Mouse (Mus musculus) lung, embryonic 15.5 days (tissue): ENCODE data around the gene Ttc23l. TPM values are rescaled to one million over a fixed set of nuclear protein-coding genes. Genes with fewer than 3 reads are reported as not detected.

Experiments used
- ATAC-seq: fragments of 200-750 bp; cut with Nextera tagmentation; 2 replicates; pipeline ENCODE4 v1.8.0; 2017; ENCODE audit warnings: moderate number of reproducible peaks, borderline replicate concordance; ENCODE audit not compliant: low FRiP score, low TSS enrichment; ENCODE audit errors: extremely low read depth
- H3K27ac ChIP-seq: fragments of 300-500 bp; sonication (generic); 2 replicates; pipeline ENCODE4 v1.5.1; 2015; ENCODE audit warnings: moderate library complexity, mild to moderate bottlenecking, inconsistent platforms
- H3K27me3 ChIP-seq: fragments of 300-500 bp; sonication (generic); 2 replicates; pipeline ENCODE4 v1.6.1; 2015; ENCODE audit warnings: inconsistent platforms
- H3K36me3 ChIP-seq: fragments of 300-500 bp; sonication (generic); 2 replicates; pipeline ENCODE4 v1.6.1; 2015; ENCODE audit warnings: inconsistent platforms
- H3K4me1 ChIP-seq: fragments of 300-500 bp; sonication (generic); 2 replicates; pipeline ENCODE4 v1.6.1; 2015; ENCODE audit warnings: inconsistent platforms
- H3K4me2 ChIP-seq: fragments of 300-500 bp; sonication (generic); 2 replicates; pipeline ENCODE4 v1.6.1; 2015; ENCODE audit warnings: inconsistent platforms, mild to moderate bottlenecking, moderate library complexity
- H3K4me3 ChIP-seq: fragments of 300-500 bp; sonication (generic); 2 replicates; pipeline ENCODE4 v1.5.1; 2015; ENCODE audit warnings: mild to moderate bottlenecking, inconsistent platforms
- H3K9ac ChIP-seq: fragments of 300-500 bp; sonication (generic); 2 replicates; pipeline ENCODE4 v1.6.1; 2015; ENCODE audit warnings: inconsistent platforms
- H3K9me3 ChIP-seq: fragments of 300-500 bp; sonication (generic); 2 replicates; pipeline ENCODE4 v1.6.1; 2016; ENCODE audit warnings: inconsistent platforms
- WGBS: fragments of 180-500 bp; shearing (Covaris S2); methylation state at CpG from one replicate; pipeline ENCODE4 v1.1.7; 2015; 5-methylcytosine and 5-hydroxymethylcytosine counted together
- polyA plus RNA-seq: library from polyadenylated mRNA; unstranded; fragments of >200 nt; fragmentation: Nextera tagmentation; extraction: Ambion mirVana; gene quantifications from 2 replicates; pipeline ENCODE4 v1.2.1, GENCODE M21; 2015

Ttc23l gene
- polyA plus RNA-seq, 1 experiment from 2014 or later, result not detected

DNA sequence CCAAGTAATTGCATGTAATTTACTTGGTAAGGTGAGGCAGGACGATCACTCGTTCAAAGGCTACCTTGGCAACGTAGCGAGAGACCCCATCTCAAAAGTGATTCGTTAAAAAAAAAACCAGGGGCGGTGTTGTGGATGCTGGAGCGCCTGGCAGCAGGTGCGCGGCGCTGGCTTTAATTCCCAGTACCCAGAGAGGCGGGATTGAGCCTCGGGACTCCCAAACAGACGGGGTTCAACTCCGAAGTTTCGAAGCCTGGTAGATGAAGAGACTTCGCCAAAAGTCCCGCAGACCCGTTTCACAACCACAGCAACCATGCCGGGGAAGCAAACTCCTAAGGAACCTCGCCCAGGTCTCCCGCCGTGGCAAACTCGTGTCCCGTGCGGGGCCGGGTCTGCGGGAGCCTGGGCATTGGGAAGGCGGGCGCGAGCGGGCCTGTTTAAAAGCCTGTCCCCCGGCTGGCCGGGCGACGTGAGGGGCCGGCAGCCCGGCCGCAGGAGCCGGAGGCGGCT, 88.8 kb downstream of the Ttc23l start:
- WGBS, result under 1% methylated on average over 39 of the region's 40 CpGs
- H3K9ac ChIP-seq, result peak overlapping the region; percentile 85
- peaks cover 18% of the 10 kb centered on the region for H3K4me1 ChIP-seq
- no peaks in the 10 kb centered on the region for H3K9me3 ChIP-seq
- H3K4me2 ChIP-seq, result peak overlapping the region; percentile 89
- peaks cover 5% of the 10 kb centered on the region; the same call in 1 of the 2 replicates for H3K36me3 ChIP-seq
- H3K27me3 ChIP-seq, result no peaks in the 10 kb centered on the region
- H3K27ac ChIP-seq, result peak overlapping the region; percentile 82
- peak overlapping the region; percentile 92 for H3K4me3 ChIP-seq
- no peak; the same call in 1 of the 2 replicates for ATAC-seq

GRCm38 (mm10) chr15:10468761-10469160, 89.7 kb downstream of the Ttc23l start:
- Histone ChIP-seq H3K9me3 (no peaks in the 10 kb centered on the region), H3K27ac (no peak overlapping the region), H3K27me3 (no peaks in the 10 kb centered on the region), H3K36me3 (no peaks in the 10 kb centered on the region), H3K4me3 (no peak overlapping the region), H3K4me1 (peaks cover 18% of the 10 kb centered on the region), H3K9ac (no peak overlapping the region), H3K4me2 (peak overlapping the region; percentile 89; the same call in 1 of the 2 replicates)
- 76% methylated on average over 3 of the region's 3 CpGs for WGBS
- no peak for ATAC-seq

- H3K36me3 ChIP-seq, result peaks cover 22% of the 10 kb centered on the region
Measured at GRCm38 (mm10) chr15:10464678-10465077, 93.8 kb downstream of the Ttc23l start.

DNA sequence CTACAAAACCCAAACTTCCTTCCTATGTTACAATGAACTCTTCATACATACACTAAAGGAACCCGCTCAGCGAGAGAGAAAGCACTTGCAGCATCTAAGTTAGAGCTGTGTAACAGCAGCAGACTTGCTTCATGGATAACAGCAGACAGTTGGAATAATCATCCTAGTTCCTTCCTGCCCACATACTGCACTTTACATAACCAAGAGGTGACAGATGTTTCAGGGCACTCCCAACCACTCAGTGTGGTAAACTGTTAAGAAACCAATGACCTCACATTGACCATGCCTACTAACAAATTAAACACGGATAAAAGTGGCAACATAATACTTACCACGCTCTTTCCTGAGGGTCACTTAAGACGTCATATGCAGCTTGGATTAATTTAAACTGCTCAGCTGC, 94.9 kb downstream of the Ttc23l start:
- no peaks in the 10 kb centered on the region for H3K27me3 ChIP-seq
- WGBS, result 77% methylated on average over 5 of the region's 5 CpGs
- no peak overlapping the region for H3K27ac ChIP-seq
- H3K4me3 ChIP-seq, result no peak overlapping the region
- H3K9me3 ChIP-seq, result no peaks in the 10 kb centered on the region
- no peak overlapping the region for H3K4me2 ChIP-seq
- no peak for ATAC-seq
- no peak overlapping the region for H3K9ac ChIP-seq
- 0 out of 2 replicates have a peak, but pooled peaks cover 3% of the 10 kb centered on the region for H3K4me1 ChIP-seq
- peaks cover 30% of the 10 kb centered on the region for H3K36me3 ChIP-seq

More at GRCm38 (mm10) chr15:10464678-10465077, 93.8 kb downstream of the Ttc23l start:
- Histone ChIP-seq H3K4me3 (no peak overlapping the region), H3K27me3 (no peaks in the 10 kb centered on the region), H3K9ac (no peak overlapping the region), H3K9me3 (no peaks in the 10 kb centered on the region), H3K4me2 (no peak overlapping the region), H3K27ac (no peak overlapping the region), H3K4me1 (peaks cover 14% of the 10 kb centered on the region; the same call in 1 of the 2 replicates)
- ATAC-seq, result no peak
- 84% methylated on average over 3 of the region's 3 CpGs for WGBS

DNA sequence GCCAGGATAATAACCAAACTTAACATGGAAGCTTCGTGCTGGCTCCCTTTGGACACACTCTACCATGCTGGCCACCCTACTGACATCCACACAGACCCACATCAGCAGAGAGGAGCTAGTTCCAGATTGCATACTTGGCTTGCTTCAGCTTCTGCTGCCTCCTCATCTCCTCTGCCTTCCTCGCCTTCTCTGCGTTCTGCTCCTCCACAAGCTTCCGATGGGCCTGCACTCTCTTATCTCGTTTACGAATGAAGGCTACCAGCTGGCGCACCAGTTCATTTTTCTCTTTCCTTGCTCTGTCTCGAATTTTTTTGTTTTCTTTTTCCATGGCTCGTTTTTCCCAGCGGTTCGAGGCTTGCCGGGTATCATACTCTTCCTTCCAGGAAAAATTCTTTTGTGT, 97.5 kb downstream of the Ttc23l start:
- ATAC-seq, result no peak
- Histone ChIP-seq H3K27me3 (no peaks in the 10 kb centered on the region), H3K36me3 (peaks cover 45% of the 10 kb centered on the region), H3K4me3 (no peak overlapping the region), H3K4me2 (no peak overlapping the region), H3K9me3 (no peaks in the 10 kb centered on the region), H3K4me1 (no peaks in the 10 kb centered on the region), H3K9ac (no peak overlapping the region), H3K27ac (no peak overlapping the region)
- 59% methylated on average over 12 of the region's 12 CpGs for WGBS

Other genes with a start within 250 kb of the Ttc23l start
- gene Gm21973, start 233.3 kb downstream of the Ttc23l start, polyA plus RNA-seq, result not detected in 2 replicates
- gene Agxt2, start 200.1 kb downstream of the Ttc23l start, polyA plus RNA-seq, result not detected in 2 replicates
- 13.3 and 13.4 TPM in 2 replicates for gene Dnajc21, start 88.2 kb downstream of the Ttc23l start, polyA plus RNA-seq
- 97.1 and 103 TPM in 2 replicates for gene Brix1, start 72.7 kb downstream of the Ttc23l start, polyA plus RNA-seq
- 31.4 and 36.2 TPM in 2 replicates for gene Rad1, start 72.7 kb downstream of the Ttc23l start, polyA plus RNA-seq
- 60.5 and 69.9 TPM in 2 replicates for gene Rai14, start 156.0 kb upstream of the Ttc23l start, polyA plus RNA-seq